Mouse (Mus musculus): ENCODE results near the gene Nepn.

- TF ChIP-seq CTCF (IDR thresholded peaks at IDR 0.05; ENCODE audit: low read depth), result no peak
- TF ChIP-seq EP300 (optimal IDR thresholded peaks at IDR 0.05), result no peak
These were observed 11.0 kb upstream of the Nepn start for GRCm38 (mm10) chr10:52377813-52378212.
